Mouse (Mus musculus): ENCODE data around the gene Adrb1.
"Not testable (repeated sequence)": the region's sequence is repeated elsewhere in the genome, so short reads cannot be mapped to it uniquely, and the experiment has no call there.

Adrb1 gene

GRCm38 (mm10) chr19:56749343-56749742 lies 27.3 kb downstream of the Adrb1 start:
- DNase-seq (ENCODE audit: low read depth, low spot score) = no peak

DNA sequence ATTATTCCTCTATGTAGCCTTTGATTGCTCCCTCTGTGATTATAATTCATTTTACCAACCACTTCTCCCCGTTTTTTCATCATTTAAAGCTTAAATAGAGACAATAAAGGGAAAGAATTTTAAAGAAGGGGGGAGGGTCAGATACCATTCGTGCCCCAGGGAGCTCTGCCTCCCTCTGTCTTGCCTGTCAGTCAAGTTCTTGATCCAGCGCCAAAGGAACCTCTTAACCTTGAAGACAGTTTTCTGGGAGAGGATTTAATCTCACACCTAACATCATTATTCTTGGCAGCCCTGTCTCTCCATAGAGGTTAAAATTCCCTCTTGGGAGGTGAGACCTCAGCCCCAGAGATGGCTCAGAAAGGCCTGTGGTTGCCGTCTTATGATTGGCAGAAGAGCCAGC lies 28.7 kb downstream of the Adrb1 start:
- no peak for DNase-seq (ENCODE audit: low read depth, low spot score)

GRCm38 (mm10) chr19:56754456-56754855 lies 32.5 kb downstream of the Adrb1 start:
- DNase-seq (ENCODE audit: low read depth, low spot score) = not testable (repeated sequence)

GRCm38 (mm10) chr19:56756412-56756811 lies 34.4 kb downstream of the Adrb1 start:
- no peak for DNase-seq (ENCODE audit: low read depth, low spot score)

- no peak for DNase-seq (ENCODE audit: low read depth, low spot score)
Observed at GRCm38 (mm10) chr19:56758311-56758710, 36.3 kb downstream of the Adrb1 start.

- no peak for DNase-seq (ENCODE audit: low read depth, low spot score)
Observed at GRCm38 (mm10) chr19:56759740-56760139, 37.7 kb downstream of the Adrb1 start.

DNA sequence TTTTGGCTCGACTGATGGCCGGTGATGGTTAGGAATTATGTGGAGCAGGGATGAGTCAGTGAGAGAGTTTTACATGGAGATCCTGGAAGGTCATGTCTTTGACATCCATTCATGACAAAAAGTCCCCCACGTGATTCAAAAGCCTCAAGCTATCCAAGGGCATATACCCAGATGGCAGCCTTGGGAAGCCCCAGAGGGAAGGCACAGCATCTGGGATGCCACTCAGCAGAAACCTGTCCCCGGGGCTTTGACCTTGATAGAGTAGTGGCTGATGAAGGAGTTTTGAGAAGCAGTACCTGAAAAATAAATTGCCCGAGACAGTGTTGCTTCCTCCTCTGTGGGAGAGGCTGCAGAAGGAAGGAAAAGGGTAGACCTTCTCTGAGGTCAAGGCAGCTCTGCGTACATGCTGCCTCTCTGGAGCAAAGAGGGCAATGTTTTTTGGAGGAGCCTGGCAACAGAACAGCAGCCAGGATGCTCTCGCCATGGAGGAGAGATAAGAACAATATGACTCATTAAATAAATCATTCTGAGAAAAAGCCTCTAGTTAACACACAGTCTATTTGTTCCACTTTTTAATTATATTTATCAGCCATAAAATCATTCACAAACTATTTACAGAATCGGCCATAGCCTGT lies 38.4 kb downstream of the Adrb1 start:
- DNase-seq (ENCODE audit: low read depth, low spot score) = no peak

DNA sequence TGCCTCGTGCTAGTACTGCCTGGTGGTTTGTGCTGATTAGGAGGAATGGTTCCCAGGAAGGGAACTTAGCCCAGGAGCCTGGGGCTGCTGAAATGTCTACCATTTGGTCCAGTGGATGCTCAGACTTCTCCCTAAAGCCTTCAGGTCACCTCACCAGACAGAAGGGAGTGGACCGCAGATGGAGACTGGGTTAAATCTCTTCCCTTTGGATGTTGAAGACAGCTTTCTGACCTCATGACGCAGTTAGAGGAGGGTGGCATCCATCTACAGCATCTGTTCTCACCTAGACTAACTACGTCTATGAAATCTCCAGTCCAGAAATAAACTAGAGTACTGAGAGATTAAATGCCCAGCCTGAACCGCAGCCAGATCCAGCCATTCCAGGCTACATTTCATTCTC lies 39.1 kb downstream of the Adrb1 start:
- no peak for DNase-seq (ENCODE audit: low read depth, low spot score)

GRCm38 (mm10) chr19:56761727-56762126 lies 39.7 kb downstream of the Adrb1 start:
- DNase-seq (ENCODE audit: low read depth, low spot score) = no peak

GRCm38 (mm10) chr19:56762686-56763085 lies 40.7 kb downstream of the Adrb1 start:
- DNase-seq (ENCODE audit: low read depth, low spot score) = no peak

GRCm38 (mm10) chr19:56769024-56769423 lies 47.0 kb downstream of the Adrb1 start:
- no peak for DNase-seq (ENCODE audit: low read depth, low spot score)

DNA sequence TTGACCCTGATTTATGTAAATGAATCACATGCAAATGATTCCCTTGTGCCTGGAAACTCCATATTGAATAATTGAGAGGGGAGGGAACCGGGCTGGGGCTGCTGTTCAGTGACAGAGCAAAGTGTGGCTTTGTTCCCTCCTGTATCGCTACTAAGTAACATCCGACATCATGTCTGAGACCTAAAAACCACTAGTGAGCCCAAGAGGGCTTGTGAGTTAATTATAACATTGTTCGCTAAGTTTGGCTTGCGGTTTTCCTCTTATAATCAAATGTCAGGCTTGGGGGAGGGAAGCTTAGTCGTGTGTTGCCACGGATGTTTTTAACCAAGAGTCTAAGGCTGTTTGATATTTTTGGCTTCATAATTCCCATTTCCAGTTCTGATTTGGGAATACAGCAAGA lies 50.2 kb downstream of the Adrb1 start:
- no peak for DNase-seq (ENCODE audit: low read depth, low spot score)

DNA sequence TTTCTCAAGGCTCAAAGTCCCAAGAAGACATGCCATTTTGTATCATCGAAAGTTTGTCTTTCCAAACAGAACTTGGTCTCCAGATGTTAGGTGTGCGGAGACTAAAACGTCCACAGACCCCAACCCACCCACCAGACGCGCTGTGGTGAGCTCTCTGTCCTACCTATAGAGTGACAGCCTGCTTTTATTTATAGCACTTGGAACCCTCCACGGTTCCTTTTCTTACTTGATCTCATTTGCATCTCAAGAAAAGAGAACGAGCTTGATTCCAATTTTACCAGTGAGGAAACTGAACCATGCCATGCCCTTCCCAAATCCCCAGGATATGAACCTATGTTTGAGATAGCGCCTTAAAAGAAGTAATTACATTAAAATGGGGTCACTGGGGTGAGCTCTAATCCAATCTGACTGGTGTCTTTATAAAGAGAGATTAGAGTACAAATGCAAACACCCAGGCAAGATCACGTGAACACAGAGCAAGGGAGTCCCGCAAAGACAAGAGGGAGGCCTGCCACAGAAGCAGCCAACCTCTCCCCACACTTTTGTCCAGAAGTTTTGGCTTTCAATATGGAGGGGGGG lies 51.5 kb downstream of the Adrb1 start:
- DNase-seq (ENCODE audit: low read depth, low spot score) = peak; percentile 20

GRCm38 (mm10) chr19:56774408-56774962 lies 52.5 kb downstream of the Adrb1 start:
- DNase-seq (ENCODE audit: low read depth, low spot score) = no peak

- DNase-seq (ENCODE audit: low read depth, low spot score) = no peak
Observed at GRCm38 (mm10) chr19:56774971-56775892, 53.2 kb downstream of the Adrb1 start.

GRCm38 (mm10) chr19:56775893-56776718 lies 54.1 kb downstream of the Adrb1 start:
- DNase-seq (ENCODE audit: low read depth, low spot score) = no peak

- peak; percentile 40 for DNase-seq (ENCODE audit: low read depth, low spot score)
Observed at GRCm38 (mm10) chr19:56776719-56777382, 54.9 kb downstream of the Adrb1 start.

DNA sequence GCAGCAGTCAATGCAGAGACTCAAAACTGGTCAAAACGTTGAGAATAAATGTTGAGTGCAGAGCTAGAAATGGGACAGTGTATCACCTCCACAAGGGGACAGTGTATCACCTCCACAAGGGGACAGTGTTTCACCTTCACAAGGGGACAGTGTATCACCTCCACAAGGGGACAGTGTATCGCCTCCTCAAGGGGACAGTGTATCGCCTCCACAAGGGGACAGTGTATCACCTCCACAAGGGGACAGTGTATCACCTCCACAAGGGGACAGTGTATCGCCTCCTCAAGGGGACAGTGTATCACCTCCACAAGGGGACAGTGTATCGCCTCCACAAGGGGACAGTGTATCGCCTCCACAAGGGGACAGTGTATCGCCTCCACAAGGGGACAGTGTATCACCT lies 56.5 kb downstream of the Adrb1 start:
- not testable (repeated sequence) for DNase-seq (ENCODE audit: low read depth, low spot score)

Data from retina, adult 2 months (tissue).